Mouse (Mus musculus) CH12.LX (cell line): Measurements from ENCODE around the gene Zfhx3. TPM values are rescaled to one million over a fixed set of nuclear protein-coding genes. Genes with fewer than 3 reads are reported as not detected.

Experiments used
- DNase-seq: peaks from one replicate; pipeline ENCODE4 v3.0.0-alpha.2; 2013; ENCODE audit errors: extremely low read depth
- H3K27ac ChIP-seq: 2 replicates; pipeline ENCODE4 v1.5.1; 2012; ENCODE audit warnings: low read depth, mild to moderate bottlenecking, control low read depth, moderate library complexity; ENCODE audit not compliant: insufficient read depth
- H3K27me3 ChIP-seq: replicated peaks from 2 replicates; pipeline ENCODE3; 2012; ENCODE audit warnings: inconsistent platforms
- H3K36me3 ChIP-seq, 2 experiments: replicated peaks in 1 of 2; 2 replicates each; pipeline versions ENCODE3 to v1.6.1; 2012; ENCODE audit warnings: inconsistent platforms in 1 of 2, low read length in 1 of 2, mild to moderate bottlenecking in 1 of 2, mixed read lengths in 1 of 2, moderate library complexity in 1 of 2; ENCODE audit not compliant: control insufficient read depth in 1 of 2, insufficient read depth in 1 of 2
- H3K4me1 ChIP-seq, 2 experiments: 2 replicates each; pipeline ENCODE4 v1.6.1; 2012; ENCODE audit warnings: inconsistent platforms in 1 of 2, moderate library complexity in 1 of 2; ENCODE audit not compliant: insufficient read depth in 2 of 2, control insufficient read depth in 1 of 2
- H3K4me2 ChIP-seq: 2 replicates; pipeline ENCODE4 v1.6.1; 2012; ENCODE audit warnings: low read depth, mild to moderate bottlenecking, control low read depth; ENCODE audit not compliant: poor library complexity, insufficient read depth, severe bottlenecking
- H3K4me3 ChIP-seq, 3 experiments: fragments of 150-350 bp in 1 of 3; sonication (generic) in 1 of 3; replicated peaks in 1 of 3; 2 replicates each; pipeline versions ENCODE3 to v1.5.1; 2011 to 2012; ENCODE audit warnings: low read depth in 2 of 3, low read length in 2 of 3, mild to moderate bottlenecking in 2 of 3, moderate library complexity in 2 of 3, control low read depth in 1 of 3, improper control_type of control experiment in 1 of 3, inconsistent platforms in 1 of 3, mixed read lengths in 1 of 3; ENCODE audit not compliant: poor library complexity in 1 of 3
- H3K79me2 ChIP-seq: replicated peaks from 2 replicates; pipeline ENCODE4 v1.6.1; 2012; ENCODE audit warnings: mild to moderate bottlenecking, moderate library complexity; ENCODE audit not compliant: control insufficient read depth, poor library complexity, insufficient read depth, severe bottlenecking; ENCODE audit errors: extremely low read depth
- H3K9ac ChIP-seq: 2 replicates; pipeline ENCODE4 v1.6.1; 2012; ENCODE audit warnings: low read depth, mild to moderate bottlenecking, control low read depth, moderate library complexity; ENCODE audit not compliant: insufficient read depth
- H3K9me3 ChIP-seq: replicated peaks from 2 replicates; pipeline ENCODE3; 2012; ENCODE audit warnings: low read length, inconsistent platforms, mixed read lengths
- CHD1 ChIP-seq: IDR thresholded peaks from 2 replicates; pipeline ENCODE4 v1.6.1; 2012; ENCODE audit warnings: low read depth, low read length, improper control_type of control experiment, inconsistent platforms
- CTCF ChIP-seq, 2 experiments: IDR thresholded peaks in 1 of 2; conservative IDR thresholded peaks in 1 of 2; 2 replicates each; pipeline ENCODE4 v1.5.1; 2011 to 2012; ENCODE audit warnings: low read depth in 2 of 2, low read length in 2 of 2, improper control_type of control experiment in 1 of 2, inconsistent platforms in 1 of 2, mild to moderate bottlenecking in 1 of 2, moderate library complexity in 1 of 2
- ELF1 ChIP-seq: IDR thresholded peaks from 2 replicates; pipeline ENCODE4 v1.6.1; 2014; ENCODE audit warnings: low read depth, mild to moderate bottlenecking, inconsistent platforms, low read length, improper control_type of control experiment
- EP300 ChIP-seq: IDR thresholded peaks from 2 replicates; pipeline ENCODE4 v1.6.1; 2011; ENCODE audit warnings: low read length, improper control_type of control experiment
- GABPA ChIP-seq: IDR thresholded peaks from 2 replicates; pipeline ENCODE4 v1.6.1; 2012; ENCODE audit warnings: low read depth, low read length, improper control_type of control experiment, inconsistent platforms; ENCODE audit not compliant: insufficient replicate concordance
- JUN ChIP-seq: IDR thresholded peaks from 2 replicates; pipeline ENCODE4 v1.6.1; 2011; ENCODE audit warnings: low read depth, mild to moderate bottlenecking, low read length, improper control_type of control experiment, moderate library complexity; ENCODE audit not compliant: insufficient read depth
- KAT2A ChIP-seq: IDR thresholded peaks from 2 replicates; pipeline ENCODE4 v1.6.1; 2012; ENCODE audit warnings: low read length, improper control_type of control experiment, inconsistent platforms; ENCODE audit not compliant: insufficient replicate concordance
- MAFK ChIP-seq: IDR thresholded peaks from 2 replicates; pipeline ENCODE4 v1.6.1; 2011; ENCODE audit warnings: low read length, improper control_type of control experiment; ENCODE audit not compliant: insufficient replicate concordance
- MAZ ChIP-seq: IDR thresholded peaks from 2 replicates; pipeline ENCODE4 v1.6.1; 2012; ENCODE audit warnings: low read depth, mild to moderate bottlenecking, inconsistent platforms, low read length, improper control_type of control experiment, moderate library complexity
- MXI1 ChIP-seq: IDR thresholded peaks from 2 replicates; pipeline ENCODE4 v1.6.1; 2011; ENCODE audit warnings: mild to moderate bottlenecking, low read depth, low read length, improper control_type of control experiment
- MYC ChIP-seq: IDR thresholded peaks from 2 replicates; pipeline ENCODE4 v1.6.1; 2011; ENCODE audit warnings: low read depth, mild to moderate bottlenecking, improper control_type of control experiment, low read length
- NELFE ChIP-seq: IDR thresholded peaks from 2 replicates; pipeline ENCODE4 v1.6.1; 2011; ENCODE audit warnings: low read depth, low read length, improper control_type of control experiment
- UBTF ChIP-seq: IDR thresholded peaks from 2 replicates; pipeline ENCODE4 v1.6.1; 2012; ENCODE audit warnings: low read depth, mild to moderate bottlenecking, inconsistent platforms, low read length, improper control_type of control experiment, moderate library complexity
- ZKSCAN1 ChIP-seq: IDR thresholded peaks from 2 replicates; pipeline ENCODE4 v1.6.1; 2012; ENCODE audit warnings: low read depth, inconsistent platforms, low read length, improper control_type of control experiment, borderline replicate concordance
- ZMIZ1 ChIP-seq: IDR thresholded peaks from 2 replicates; pipeline ENCODE4 v1.6.1; 2012; ENCODE audit warnings: low read depth, mild to moderate bottlenecking, inconsistent platforms, low read length, improper control_type of control experiment
- dilution Hi-C: fragments of 300-500 bp; cut with MboI; formaldehyde crosslinking; loops from 2 replicates; pipeline ENCODE4 v1.14.3; 2020; ENCODE audit warnings: low sequenced_read_pairs; ENCODE audit not compliant: extremely low pct_unique_long_range_greater_than_20kb, extremely low pct_ligation_motif_present
- in situ Hi-C: fragments of 300-500 bp; cut with MboI; formaldehyde crosslinking; loops from 3 replicates; pipeline ENCODE4 v1.14.3; 2019; ENCODE audit warnings: low sequenced_read_pairs, low pct_ligation_motif_present, low pct_unique_long_range_greater_than_20kb, mixed read lengths
- polyA plus RNA-seq: library from polyadenylated mRNA; unstranded; fragments of >175 nt; gene quantifications from 2 replicates; pipeline ENCODE4 v1.2.1, GENCODE M21; 2012; ENCODE audit warnings: low read depth; ENCODE audit not compliant: insufficient read length
- total RNA-seq, 2 experiments: library from RNA; depleted of rRNA; stranded (reverse); fragments of 300-350 nt in 1 of 2; fragments of >200 nt in 1 of 2; gene quantifications; 2 replicates each; pipeline ENCODE4 v1.2.3; 2012 to 2014

Gene Zfhx3
- total and polyA plus RNA-seq, 3 experiments: 0.05 to 0.76 (median 0.68) TPM

GRCm38 (mm10) chr8:108419162-108419844 is 476.9 kb downstream of the Zfhx3 start:
- TF ChIP-seq MYC (no peak), ZKSCAN1 (no peak), ELF1 (no peak), UBTF (no peak), GABPA (no peak), EP300 (no peak)
- H3K4me1 ChIP-seq: peaks cover under 1 to 2% of the 10 kb centered on the region in 2 experiments; a peak in 2 of 4 replicates
- H3K36me3 ChIP-seq: no peaks in the 10 kb centered on the region
- no peak overlapping the region for H3K9ac ChIP-seq
- no peaks in the 10 kb centered on the region for H3K27me3 ChIP-seq
- in situ Hi-C loops: no loop called here
- no peak overlapping the region for H3K4me2 ChIP-seq
- H3K27ac ChIP-seq: no peak overlapping the region
- H3K4me3 ChIP-seq: no peak overlapping the region
- no peak for DNase-seq
- dilution Hi-C loops: no loop called here
- H3K9me3 ChIP-seq: no peaks in the 10 kb centered on the region
- no peaks in the 10 kb centered on the region for H3K79me2 ChIP-seq

- Histone ChIP-seq H3K9me3 (no peaks in the 10 kb centered on the region), H3K4me1 (peaks cover 4% of the 10 kb centered on the region in 2 experiments; a peak in 3 of 4 replicates), H3K36me3 (no peaks in the 10 kb centered on the region), H3K27me3 (no peaks in the 10 kb centered on the region), H3K4me3 (no peak overlapping the region), H3K79me2 (no peaks in the 10 kb centered on the region), H3K27ac (no peak overlapping the region), H3K4me2 (no peak overlapping the region), H3K9ac (no peak overlapping the region)
- dilution Hi-C loops (no loop called here), in situ Hi-C loops (no loop called here)
- DNase-seq: no peak
- TF ChIP-seq NELFE: no peak
- TF ChIP-seq KAT2A: no peak
- TF ChIP-seq MXI1: no peak
- TF ChIP-seq JUN: no peak
- TF ChIP-seq CHD1: no peak
- TF ChIP-seq MYC: no peak
- TF ChIP-seq CTCF (conservative IDR thresholded peaks at IDR 0.05 in 1 of 2, IDR thresholded peaks at IDR 0.05 in 1 of 2; ENCODE audit: low read depth in 2 of 2, low read length in 2 of 2): no peak
- no peak for TF ChIP-seq ZMIZ1
- TF ChIP-seq GABPA: no peak
- TF ChIP-seq MAZ: no peak
- TF ChIP-seq MAFK: no peak
These were observed 480.1 kb downstream of the Zfhx3 start for GRCm38 (mm10) chr8:108422521-108422920.
